Mouse (Mus musculus) kidney, embryonic 14.5 days (tissue): ENCODE measurements at regions not wholly inside any gene's neighbourhood (a gene's known extent, or its start where the extent isn't known, plus 50 kb on each side); places are given as distances from the start of the nearest gene placed in this dataset.

Source experiments
- ATAC-seq: fragments of 200-750 bp; cut with Nextera tagmentation; 2 replicates; pipeline ENCODE4 v1.8.0; 2017; ENCODE audit warnings: moderate number of reproducible peaks, mild to moderate bottlenecking, moderate TSS enrichment, moderate library complexity; ENCODE audit not compliant: low FRiP score, low TSS enrichment
- H3K27ac ChIP-seq: fragments of 300-500 bp; sonication (generic); 2 replicates; pipeline ENCODE4 v1.5.1; 2014; ENCODE audit warnings: low read depth, mild to moderate bottlenecking, low read length, moderate library complexity, mixed read lengths
- H3K27me3 ChIP-seq: fragments of 300-500 bp; sonication (generic); 2 replicates; pipeline ENCODE4 v1.6.1; 2014; ENCODE audit warnings: mild to moderate bottlenecking, low read length; ENCODE audit not compliant: control insufficient read depth, insufficient read depth
- H3K36me3 ChIP-seq: fragments of 300-500 bp; sonication (generic); 2 replicates; pipeline ENCODE4 v1.6.1; 2014; ENCODE audit warnings: low read length, mixed read lengths; ENCODE audit not compliant: control insufficient read depth, insufficient read depth
- H3K4me1 ChIP-seq: fragments of 300-500 bp; sonication (generic); 2 replicates; pipeline ENCODE4 v1.6.1; 2014; ENCODE audit warnings: low read length, mixed read lengths; ENCODE audit not compliant: control insufficient read depth, insufficient read depth
- H3K4me2 ChIP-seq: fragments of 300-500 bp; sonication (generic); replicated peaks from 2 replicates; pipeline ENCODE4 v1.6.1; 2014; ENCODE audit warnings: low read depth, mild to moderate bottlenecking, low read length
- H3K4me3 ChIP-seq: fragments of 300-500 bp; sonication (generic); 2 replicates; pipeline ENCODE4 v1.5.1; 2014; ENCODE audit warnings: mild to moderate bottlenecking, low read length
- H3K9ac ChIP-seq: fragments of 300-500 bp; sonication (generic); 2 replicates; pipeline ENCODE4 v1.6.1; 2014; ENCODE audit warnings: low read depth, mild to moderate bottlenecking, low read length, moderate library complexity
- H3K9me3 ChIP-seq: fragments of 300-500 bp; sonication (generic); 2 replicates; pipeline ENCODE4 v1.6.1; 2016; ENCODE audit warnings: low read length; ENCODE audit not compliant: control insufficient read depth
- WGBS: fragments of 180-500 bp; shearing (Covaris S2); extraction: QIAGEN DNeasy Blood & Tissue Kit; methylation state at CpG from one replicate; pipeline ENCODE4 v1.1.7; 2014; 5-methylcytosine and 5-hydroxymethylcytosine counted together

DNA sequence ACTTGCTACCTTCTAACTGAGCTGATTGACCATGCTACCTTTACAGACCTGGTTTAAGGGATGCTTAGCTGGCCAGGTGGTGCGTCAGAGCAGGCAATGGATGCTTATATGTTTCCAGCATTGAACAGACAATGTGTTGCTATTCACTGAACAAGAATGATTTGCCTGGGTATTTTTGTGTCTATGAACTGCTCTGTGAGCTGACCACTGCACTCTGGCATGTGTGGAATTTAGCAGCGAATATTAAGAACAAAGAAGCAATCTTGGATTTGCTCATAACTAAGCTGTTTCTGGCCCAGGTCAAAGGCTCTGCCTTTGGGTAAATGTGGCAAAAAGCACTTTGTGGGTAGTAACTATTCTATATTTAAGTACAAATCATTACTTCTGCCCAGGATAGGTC is 58.3 kb upstream of the Ccdc39 start:
- Histone ChIP-seq H3K9me3 (no peaks in the 10 kb centered on the region), H3K4me1 (0 out of 2 replicates have a peak, but pooled peaks cover 7% of the 10 kb centered on the region), H3K4me2 (no peak overlapping the region), H3K36me3 (no peaks in the 10 kb centered on the region), H3K4me3 (no peak overlapping the region), H3K27me3 (no peaks in the 10 kb centered on the region), H3K9ac (no peak overlapping the region), H3K27ac (no peak overlapping the region)
- 88% methylated on average over 2 of the region's 2 CpGs for WGBS
- no peak for ATAC-seq

DNA sequence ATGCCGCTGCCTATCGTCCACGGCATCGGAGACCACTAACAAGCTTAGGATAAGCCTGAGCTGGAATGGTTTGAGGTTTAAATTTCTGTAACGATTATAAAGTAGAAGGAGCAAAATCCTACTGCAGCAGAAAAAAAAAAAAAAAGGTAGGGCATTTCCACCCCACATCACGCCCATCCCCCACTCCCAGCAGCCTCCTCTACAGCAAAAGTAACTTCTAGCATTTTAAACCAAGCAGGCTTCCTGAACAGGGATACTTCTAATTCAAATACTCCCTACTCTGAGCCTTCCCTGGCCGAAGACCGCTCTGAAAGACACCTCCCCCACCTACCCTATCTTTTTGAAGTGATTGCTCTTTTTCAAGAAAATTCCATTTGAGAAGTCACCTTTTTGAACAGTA is 59.2 kb upstream of the Ccdc39 start:
- no peaks in the 10 kb centered on the region for H3K27me3 ChIP-seq
- H3K4me2 ChIP-seq: no peak overlapping the region
- H3K9me3 ChIP-seq: no peaks in the 10 kb centered on the region
- no peak overlapping the region for H3K4me3 ChIP-seq
- H3K36me3 ChIP-seq: no peaks in the 10 kb centered on the region
- H3K4me1 ChIP-seq: 0 out of 2 replicates have a peak, but pooled peaks cover 7% of the 10 kb centered on the region
- no peak for ATAC-seq
- 75% methylated on average over 8 of the region's 8 CpGs for WGBS
- no peak overlapping the region for H3K9ac ChIP-seq
- no peak overlapping the region for H3K27ac ChIP-seq

GRCm38 (mm10) chr3:33903816-33904215 is 59.7 kb upstream of the Ccdc39 start:
- Histone ChIP-seq H3K4me1 (0 out of 2 replicates have a peak, but pooled peaks cover 7% of the 10 kb centered on the region), H3K27me3 (no peaks in the 10 kb centered on the region), H3K27ac (no peak overlapping the region), H3K4me3 (no peak overlapping the region), H3K9me3 (no peaks in the 10 kb centered on the region), H3K4me2 (no peak overlapping the region), H3K36me3 (no peaks in the 10 kb centered on the region), H3K9ac (no peak overlapping the region)
- WGBS: 54% methylated on average over 4 of the region's 4 CpGs
- ATAC-seq: no peak

DNA sequence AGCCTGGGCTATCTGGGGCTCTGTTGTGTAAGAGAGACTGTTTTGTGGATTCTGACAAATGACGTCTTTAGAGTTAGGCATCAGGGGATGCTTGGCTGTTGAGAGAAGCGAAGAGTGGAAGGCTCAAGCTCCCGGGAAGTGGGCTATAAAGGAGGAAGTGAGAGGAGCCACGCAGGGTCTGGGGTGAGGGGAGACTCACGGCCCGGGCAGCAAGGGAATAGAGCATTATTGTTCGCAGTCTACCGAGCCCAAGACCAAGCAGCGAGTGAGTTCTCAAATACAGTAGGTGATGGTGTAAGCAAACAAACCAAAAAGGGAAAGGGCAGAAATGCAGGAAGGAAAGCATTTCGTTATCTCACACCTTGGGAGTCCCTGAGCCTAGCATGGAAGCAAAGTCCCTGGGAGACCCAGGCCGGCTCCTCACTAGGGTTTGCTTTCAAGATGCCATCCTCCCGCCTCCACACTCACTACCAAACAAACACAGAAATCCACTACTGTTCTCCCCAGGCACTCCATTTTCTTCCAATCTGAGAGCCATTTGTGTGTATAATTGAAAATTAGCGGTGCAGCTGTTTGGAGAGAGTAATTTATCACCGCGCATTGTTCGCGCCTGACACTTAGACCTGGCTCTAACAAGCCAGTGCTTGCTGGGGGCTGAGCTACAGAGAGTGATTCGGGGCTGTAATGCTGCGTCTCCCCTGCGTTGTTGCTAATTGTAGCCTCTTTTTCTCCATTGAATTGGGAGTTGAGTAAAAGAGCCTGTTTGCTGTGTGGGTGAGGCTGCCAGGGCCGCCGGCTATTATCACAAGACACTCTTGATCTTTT is 61.0 kb upstream of the Ccdc39 start:
- no peaks in the 10 kb centered on the region for H3K27me3 ChIP-seq
- 0 out of 2 replicates have a peak, but pooled peaks cover 7% of the 10 kb centered on the region for H3K4me1 ChIP-seq
- no peak overlapping the region for H3K27ac ChIP-seq
- peak overlapping the region; percentile 31 for H3K4me2 ChIP-seq
- no peak for ATAC-seq
- peak overlapping the region; percentile 18; the same call in 1 of the 2 replicates for H3K4me3 ChIP-seq
- H3K36me3 ChIP-seq: no peaks in the 10 kb centered on the region
- WGBS: 28% methylated on average over 22 of the region's 22 CpGs
- H3K9me3 ChIP-seq: no peaks in the 10 kb centered on the region
- H3K9ac ChIP-seq: no peak overlapping the region

- Histone ChIP-seq H3K27me3 (no peaks in the 10 kb centered on the region), H3K27ac (no peak overlapping the region), H3K4me1 (0 out of 2 replicates have a peak, but pooled peaks cover 7% of the 10 kb centered on the region), H3K9ac (no peak overlapping the region), H3K36me3 (no peaks in the 10 kb centered on the region), H3K9me3 (no peaks in the 10 kb centered on the region), H3K4me3 (no peak overlapping the region), H3K4me2 (peak overlapping the region; percentile 31; the same call in 1 of the 2 replicates)
- no peak for ATAC-seq
- 32% methylated on average over 5 of the region's 5 CpGs for WGBS
These were observed 61.5 kb upstream of the Ccdc39 start for GRCm38 (mm10) chr3:33905679-33906007.

GRCm38 (mm10) chr3:33907061-33907460 is 63.0 kb upstream of the Ccdc39 start:
- Histone ChIP-seq H3K4me3 (no peak overlapping the region), H3K27me3 (no peaks in the 10 kb centered on the region), H3K36me3 (no peaks in the 10 kb centered on the region), H3K4me2 (no peak overlapping the region), H3K27ac (no peak overlapping the region), H3K9ac (no peak overlapping the region), H3K4me1 (0 out of 2 replicates have a peak, but pooled peaks cover 7% of the 10 kb centered on the region), H3K9me3 (no peaks in the 10 kb centered on the region)
- no peak for ATAC-seq
- 86% methylated on average over 8 of the region's 8 CpGs for WGBS

DNA sequence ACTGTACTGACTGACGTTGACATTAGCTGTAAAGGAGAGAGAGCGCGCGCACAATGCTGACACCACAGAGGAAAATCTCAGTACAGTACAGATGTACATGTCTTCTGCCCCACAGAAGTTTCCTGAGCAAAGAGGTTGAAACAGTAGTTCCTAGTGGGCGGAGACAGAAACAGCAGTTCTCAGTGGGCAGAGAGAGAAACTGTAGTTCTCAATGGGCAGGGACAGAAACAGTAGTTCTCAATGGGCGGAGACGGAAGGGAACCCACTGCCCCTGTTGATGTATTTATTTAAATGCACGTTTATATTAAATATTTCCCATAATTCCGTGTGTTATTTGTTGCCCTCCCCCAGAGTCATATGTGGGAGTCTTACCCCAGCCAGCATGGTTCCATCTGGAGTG is 67.4 kb upstream of the Ccdc39 start:
- WGBS: 83% methylated on average over 9 of the region's 9 CpGs
- Histone ChIP-seq H3K9me3 (no peaks in the 10 kb centered on the region), H3K4me3 (no peak overlapping the region), H3K27ac (no peak overlapping the region), H3K4me1 (no peaks in the 10 kb centered on the region), H3K36me3 (no peaks in the 10 kb centered on the region), H3K9ac (no peak overlapping the region), H3K27me3 (no peaks in the 10 kb centered on the region), H3K4me2 (no peak overlapping the region)
- no peak for ATAC-seq

GRCm38 (mm10) chr3:33913470-33913869 is 69.4 kb upstream of the Ccdc39 start:
- no peak for ATAC-seq
- H3K27ac ChIP-seq: no peak overlapping the region
- no peaks in the 10 kb centered on the region for H3K36me3 ChIP-seq
- H3K27me3 ChIP-seq: no peaks in the 10 kb centered on the region
- no peaks in the 10 kb centered on the region for H3K9me3 ChIP-seq
- H3K4me2 ChIP-seq: no peak overlapping the region
- H3K4me1 ChIP-seq: no peaks in the 10 kb centered on the region
- no peak overlapping the region for H3K9ac ChIP-seq
- no peak overlapping the region for H3K4me3 ChIP-seq
- WGBS: 90% methylated on average over 5 of the region's 5 CpGs

GRCm38 (mm10) chr3:33914386-33914785 is 70.3 kb upstream of the Ccdc39 start:
- Histone ChIP-seq H3K9me3 (no peaks in the 10 kb centered on the region), H3K4me2 (no peak overlapping the region), H3K9ac (no peak overlapping the region), H3K4me3 (no peak overlapping the region), H3K4me1 (no peaks in the 10 kb centered on the region), H3K27ac (no peak overlapping the region), H3K27me3 (no peaks in the 10 kb centered on the region), H3K36me3 (no peaks in the 10 kb centered on the region)
- 66% methylated on average over 9 of the region's 9 CpGs for WGBS
- ATAC-seq: no peak
